Mouse (Mus musculus): ENCODE data around the gene Gcnt1. TPM values are rescaled to one million over a fixed set of nuclear protein-coding genes. Genes with fewer than 3 reads are reported as not detected.

Gene Gcnt1
- 50.4 and 77.5 TPM in 2 replicates for total RNA-seq (2023)

GRCm38 (mm10) chr19:17372701-17373100, at the start of gene Gcnt1:
TSS of gene Gcnt1 (minus strand) at chr19:17372844.

DNA sequence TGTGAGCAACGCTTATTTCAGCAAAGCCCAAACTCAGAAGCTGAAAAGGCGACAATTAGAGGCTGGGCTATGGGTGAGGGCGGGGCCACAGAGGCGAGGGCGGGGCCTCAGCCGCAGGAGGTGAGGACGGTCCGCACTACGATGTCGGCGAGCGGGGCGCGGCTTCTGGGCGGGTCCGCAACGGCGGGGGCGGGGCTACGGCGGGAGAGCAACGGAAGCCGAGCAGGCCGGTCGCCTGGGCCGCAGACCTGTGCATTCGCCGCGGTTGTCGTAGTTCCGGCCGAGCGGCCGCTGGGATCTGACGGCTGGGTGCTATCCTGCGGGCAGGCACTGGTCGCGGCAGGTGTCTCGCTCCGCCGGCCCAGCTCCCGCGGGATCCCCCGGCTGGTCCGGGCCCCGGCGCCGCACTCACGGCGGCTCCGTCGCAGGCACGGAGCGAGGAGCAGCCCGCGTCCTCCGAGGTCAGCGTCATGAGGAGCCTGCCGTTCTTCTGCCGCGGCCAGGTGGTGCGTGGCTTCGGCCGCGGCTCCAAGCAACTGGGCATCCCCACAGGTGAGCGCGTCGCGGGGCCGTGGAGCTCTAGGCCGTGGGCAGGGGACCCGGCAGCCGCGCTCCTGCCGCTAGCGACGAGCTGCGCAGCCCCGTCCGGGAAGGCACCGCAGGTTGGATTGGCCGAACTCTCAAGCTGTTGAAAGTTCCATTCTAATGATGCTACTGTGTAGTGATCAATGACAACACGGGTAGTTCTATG, 21.4 kb upstream of the Gcnt1 start, which contains the start of gene Rfk:
Gene Rfk, plus strand, starts transcription at position 203 of the 751 bp plus-strand sequence.

Other genes starting within 250 kb of the Gcnt1 start
- 20.2 and 20.4 TPM in 2 replicates for gene Rfk, start 21.2 kb upstream of the Gcnt1 start, total RNA-seq (2023)